Mouse (Mus musculus) spleen, adult 2 months (tissue): ENCODE results near the gene Gpx1.

Source experiments
- CTCF ChIP-seq: fragments of 200-500 bp; IDR thresholded peaks from 2 replicates; pipeline ENCODE4 v1.5.1; 2011; ENCODE audit warnings: mild to moderate bottlenecking, inconsistent platforms; ENCODE audit not compliant: insufficient read depth, insufficient read length, insufficient replicate concordance; ENCODE audit errors: extremely low read depth
- POLR2A ChIP-seq: fragments of 200-500 bp; IDR thresholded peaks from 2 replicates; pipeline ENCODE4 v1.6.1; 2011; ENCODE audit warnings: low read depth, low read length, inconsistent platforms

- no peak for TF ChIP-seq CTCF
- TF ChIP-seq POLR2A, result no peak
Measured at GRCm38 (mm10) chr9:108349727-108350126, 11.0 kb downstream of the Gpx1 start.
